Mouse (Mus musculus): ENCODE measurements around the gene Tfr2.
A peak's percentile ranks its signal among the peaks of the same experiment; 100 is the strongest.

The Tfr2 gene

GRCm38 (mm10) chr5:137569665-137570064 lies at the start of gene Tfr2:
Gene Tfr2 (plus strand): TSS chr5:137569840.
- no peak for DNase-seq (ENCODE audit: low spot score)

GRCm38 (mm10) chr5:137521861-137522260 lies 47.8 kb upstream of the Tfr2 start:
- DNase-seq (ENCODE audit: low spot score) = no peak

- DNase-seq (ENCODE audit: low spot score) = no peak
Measured at GRCm38 (mm10) chr5:137522711-137523110, 46.9 kb upstream of the Tfr2 start.

- no peak for DNase-seq (ENCODE audit: low spot score)
Measured at GRCm38 (mm10) chr5:137523396-137524250, 46.0 kb upstream of the Tfr2 start.

- no peak for DNase-seq (ENCODE audit: low spot score)
Measured at GRCm38 (mm10) chr5:137524251-137524515, 45.5 kb upstream of the Tfr2 start.

- DNase-seq (ENCODE audit: low spot score) = no peak
Measured at GRCm38 (mm10) chr5:137524671-137525070, 45.0 kb upstream of the Tfr2 start.

- no peak for DNase-seq (ENCODE audit: low spot score)
Measured at GRCm38 (mm10) chr5:137525511-137525910, 44.1 kb upstream of the Tfr2 start.

GRCm38 (mm10) chr5:137526192-137526936 lies 43.3 kb upstream of the Tfr2 start:
- no peak for DNase-seq (ENCODE audit: low spot score)

GRCm38 (mm10) chr5:137527413-137527812 lies 42.2 kb upstream of the Tfr2 start:
- no peak for DNase-seq (ENCODE audit: low spot score)

GRCm38 (mm10) chr5:137528247-137528968 lies 41.2 kb upstream of the Tfr2 start:
- no peak for DNase-seq (ENCODE audit: low spot score)

- DNase-seq (ENCODE audit: low spot score) = no peak
Measured at GRCm38 (mm10) chr5:137529221-137529995, 40.2 kb upstream of the Tfr2 start.

- DNase-seq (ENCODE audit: low spot score) = no peak
Measured at GRCm38 (mm10) chr5:137530075-137530474, 39.6 kb upstream of the Tfr2 start.

GRCm38 (mm10) chr5:137530588-137531413 lies 38.8 kb upstream of the Tfr2 start:
- no peak for DNase-seq (ENCODE audit: low spot score)

GRCm38 (mm10) chr5:137531414-137532130 lies 38.1 kb upstream of the Tfr2 start:
- no peak for DNase-seq (ENCODE audit: low spot score)

GRCm38 (mm10) chr5:137532131-137532807 lies 37.4 kb upstream of the Tfr2 start:
- DNase-seq (ENCODE audit: low spot score) = no peak

- no peak for DNase-seq (ENCODE audit: low spot score)
Measured at GRCm38 (mm10) chr5:137532808-137533116, 36.9 kb upstream of the Tfr2 start.

GRCm38 (mm10) chr5:137533117-137533827 lies 36.4 kb upstream of the Tfr2 start, which contains the start of the genes Epo and Gnb2:
Gene Epo (minus strand): TSS chr5:137533242.
Gene Gnb2 (minus strand): TSS chr5:137533510.
- DNase-seq (ENCODE audit: low spot score) = peak; percentile 95

GRCm38 (mm10) chr5:137534762-137535161 lies 34.9 kb upstream of the Tfr2 start:
- no peak for DNase-seq (ENCODE audit: low spot score)

GRCm38 (mm10) chr5:137535318-137535717 lies 34.3 kb upstream of the Tfr2 start:
- no peak for DNase-seq (ENCODE audit: low spot score)

All from layer of hippocampus, adult 9-10 months (tissue).